Mouse (Mus musculus) limb, embryonic 12.5 days (tissue): ENCODE measurements at regions not wholly inside any gene's neighbourhood (a gene's known extent, or its start where the extent isn't known, plus 50 kb on each side); places are given as distances from the start of the nearest gene placed in this dataset.

ENCODE experiments used
- ATAC-seq: fragments of 200-750 bp; cut with Nextera tagmentation; 2 replicates; pipeline ENCODE4 v1.8.0; 2017; ENCODE audit warnings: low read depth, moderate TSS enrichment; ENCODE audit not compliant: insufficient number of reproducible peaks, insufficient read depth, low FRiP score, low TSS enrichment
- H3K27ac ChIP-seq: fragments of 300-500 bp; sonication (generic); 2 replicates; pipeline ENCODE4 v1.5.1; 2016; ENCODE audit warnings: mild to moderate bottlenecking, moderate library complexity
- H3K27me3 ChIP-seq: fragments of 300-500 bp; sonication (generic); 2 replicates; pipeline ENCODE4 v1.6.1; 2016; ENCODE audit warnings: mild to moderate bottlenecking, moderate library complexity
- H3K36me3 ChIP-seq: fragments of 300-500 bp; sonication (generic); 2 replicates; pipeline ENCODE4 v1.6.1; 2016; ENCODE audit warnings: mild to moderate bottlenecking, moderate library complexity
- H3K4me1 ChIP-seq: fragments of 300-500 bp; sonication (generic); replicated peaks from 2 replicates; pipeline ENCODE4 v1.6.1; 2016
- H3K4me2 ChIP-seq: fragments of 300-500 bp; sonication (generic); 2 replicates; pipeline ENCODE4 v1.6.1; 2016; ENCODE audit warnings: mild to moderate bottlenecking, moderate library complexity
- H3K4me3 ChIP-seq: fragments of 300-500 bp; sonication (generic); replicated peaks from 2 replicates; pipeline ENCODE4 v1.5.1; 2016; ENCODE audit warnings: mild to moderate bottlenecking
- H3K9ac ChIP-seq: fragments of 300-500 bp; sonication (generic); replicated peaks from 2 replicates; pipeline ENCODE4 v1.6.1; 2016; ENCODE audit warnings: mild to moderate bottlenecking, moderate library complexity
- H3K9me3 ChIP-seq: fragments of 300-500 bp; sonication (generic); 2 replicates; pipeline ENCODE4 v1.6.1; 2016; ENCODE audit warnings: mild to moderate bottlenecking, moderate library complexity
- WGBS: fragments of 180-500 bp; shearing (Covaris S2); methylation state at CpG from one replicate; pipeline ENCODE4 v1.1.7; 2016; 5-methylcytosine and 5-hydroxymethylcytosine counted together

DNA sequence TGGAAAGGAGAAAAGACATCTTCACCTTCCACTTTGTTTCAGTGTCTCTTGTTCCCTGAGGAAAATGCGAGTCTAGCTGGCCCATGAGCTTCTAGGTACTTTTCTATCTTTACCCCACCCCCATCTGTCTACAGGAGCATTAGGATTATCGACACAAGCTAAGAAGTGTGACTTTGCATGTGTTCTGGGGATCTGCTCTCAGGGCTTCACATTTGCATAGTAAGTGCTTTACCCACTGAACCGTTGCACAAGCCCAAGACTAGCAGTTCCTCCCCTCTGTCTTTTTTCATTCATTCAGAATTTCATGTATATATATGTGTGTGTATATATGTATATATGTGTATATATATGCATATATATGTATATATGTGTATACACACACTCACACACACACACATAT is 162.5 kb upstream of the Arrdc4 start:
- Histone ChIP-seq H3K4me3 (no peak overlapping the region), H3K9me3 (no peaks in the 10 kb centered on the region), H3K4me1 (no peaks in the 10 kb centered on the region), H3K4me2 (no peak overlapping the region), H3K36me3 (no peaks in the 10 kb centered on the region), H3K27me3 (no peaks in the 10 kb centered on the region), H3K9ac (no peak overlapping the region), H3K27ac (no peak overlapping the region)
- no peak for ATAC-seq
- 95% methylated on average over 3 of the region's 3 CpGs for WGBS

DNA sequence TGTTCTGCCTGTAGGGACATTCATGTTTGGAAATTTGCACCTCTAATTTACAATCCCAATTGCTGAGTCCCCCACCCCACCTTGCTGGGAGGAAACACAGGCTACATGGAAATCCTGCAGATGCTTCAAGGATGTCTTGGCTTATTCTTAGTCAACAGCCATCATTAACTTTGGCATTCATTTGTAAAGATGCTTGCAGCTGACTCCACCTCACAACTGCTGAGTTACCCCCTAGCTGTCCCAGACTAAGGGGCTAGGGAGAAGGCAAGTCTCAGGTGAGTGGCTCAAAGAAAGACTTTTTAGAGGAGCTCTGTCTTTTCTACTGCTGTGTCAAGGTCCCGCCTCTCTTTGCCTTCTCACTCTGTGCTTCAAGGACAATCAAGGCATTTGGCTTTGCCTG is 160.7 kb upstream of the Arrdc4 start:
- no peak overlapping the region for H3K4me3 ChIP-seq
- no peaks in the 10 kb centered on the region for H3K36me3 ChIP-seq
- no peaks in the 10 kb centered on the region for H3K9me3 ChIP-seq
- ATAC-seq: no peak
- H3K27ac ChIP-seq: no peak overlapping the region
- no peaks in the 10 kb centered on the region for H3K27me3 ChIP-seq
- H3K4me2 ChIP-seq: no peak overlapping the region
- 100% methylated on average over 1 of the region's 1 CpGs for WGBS
- no peaks in the 10 kb centered on the region for H3K4me1 ChIP-seq
- no peak overlapping the region for H3K9ac ChIP-seq

DNA sequence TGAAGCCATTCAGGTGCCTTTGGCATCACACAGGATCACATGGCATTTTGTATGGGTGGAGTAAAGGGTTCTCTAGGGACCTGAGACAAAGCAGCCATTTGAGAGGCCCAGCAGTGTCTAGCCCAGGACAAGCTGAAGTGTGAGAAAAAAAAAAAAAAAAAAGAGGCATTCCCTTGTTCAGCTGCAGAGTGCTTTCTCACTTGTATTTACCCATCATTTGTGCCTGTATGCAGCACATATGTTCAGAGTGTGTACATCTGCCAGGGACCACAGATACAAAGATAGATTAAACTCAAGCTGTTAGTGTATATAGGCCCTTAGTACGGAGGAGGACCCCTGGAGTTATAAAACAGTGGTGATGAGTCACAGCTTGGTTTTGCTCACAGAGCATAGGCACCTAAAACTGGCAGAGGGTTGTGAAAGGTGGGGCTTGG is 159.4 kb upstream of the Arrdc4 start:
- Histone ChIP-seq H3K27ac (no peak overlapping the region), H3K4me2 (no peak overlapping the region), H3K9me3 (no peaks in the 10 kb centered on the region), H3K4me3 (no peak overlapping the region), H3K4me1 (no peaks in the 10 kb centered on the region), H3K36me3 (no peaks in the 10 kb centered on the region), H3K27me3 (no peaks in the 10 kb centered on the region), H3K9ac (no peak overlapping the region)
- WGBS: 62% methylated on average over 1 of the region's 1 CpGs
- ATAC-seq: no peak

DNA sequence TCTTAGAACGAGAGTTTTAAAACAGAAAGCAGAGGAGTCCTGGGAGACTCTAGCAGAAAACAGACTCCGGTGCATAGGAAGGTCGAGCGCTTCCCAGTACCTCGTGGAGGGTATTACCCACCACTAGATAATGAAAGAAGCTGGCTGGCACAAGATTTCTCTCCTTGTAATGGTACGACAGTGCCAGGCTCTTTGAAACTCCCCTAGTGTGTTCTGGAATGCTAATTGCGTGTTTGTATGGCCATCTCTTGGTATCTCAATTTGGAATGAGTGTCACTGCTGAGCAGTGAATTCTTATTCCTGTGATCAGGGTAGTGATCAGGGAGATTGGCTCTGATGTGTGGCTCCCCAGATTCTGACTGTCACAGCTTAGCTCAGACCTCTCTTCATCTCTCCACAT is 158.8 kb upstream of the Arrdc4 start:
- WGBS: 82% methylated on average over 7 of the region's 7 CpGs
- H3K27me3 ChIP-seq: no peaks in the 10 kb centered on the region
- H3K4me2 ChIP-seq: no peak overlapping the region
- H3K4me3 ChIP-seq: no peak overlapping the region
- no peak overlapping the region for H3K9ac ChIP-seq
- no peaks in the 10 kb centered on the region for H3K36me3 ChIP-seq
- no peak for ATAC-seq
- H3K9me3 ChIP-seq: no peaks in the 10 kb centered on the region
- H3K4me1 ChIP-seq: no peaks in the 10 kb centered on the region
- H3K27ac ChIP-seq: no peak overlapping the region

DNA sequence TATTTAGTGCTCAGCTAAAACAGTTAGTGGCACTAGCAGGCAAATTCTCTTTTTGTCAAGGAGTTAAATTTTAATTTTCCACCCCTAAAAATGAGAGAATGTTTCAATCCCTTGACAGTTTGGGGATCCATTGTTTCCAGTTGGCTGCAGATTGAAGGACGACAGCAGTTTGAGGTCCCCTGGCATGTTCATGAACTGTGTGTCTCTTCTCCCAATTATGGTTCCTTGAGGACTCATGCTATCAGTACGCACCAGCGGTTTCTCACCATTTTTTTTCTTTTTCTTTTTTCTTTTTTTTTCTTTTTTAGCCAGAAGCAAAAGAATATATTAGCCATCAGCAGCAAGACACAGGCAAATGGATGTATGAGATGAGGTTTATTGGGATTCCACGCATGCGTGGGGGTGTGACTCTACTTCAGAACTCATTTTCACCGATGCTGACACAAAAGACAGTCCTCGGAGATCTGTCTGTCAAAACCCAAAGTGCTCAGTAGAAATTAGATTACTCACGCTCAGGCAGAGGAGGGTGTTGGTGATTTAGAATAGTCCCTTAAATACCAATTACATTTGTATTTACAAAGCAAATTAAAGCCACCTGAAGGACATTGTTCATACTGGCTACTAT is 157.8 kb upstream of the Arrdc4 start:
- Histone ChIP-seq H3K36me3 (no peaks in the 10 kb centered on the region), H3K27ac (no peak overlapping the region), H3K9ac (no peak overlapping the region), H3K27me3 (no peaks in the 10 kb centered on the region), H3K4me2 (no peak overlapping the region), H3K4me3 (no peak overlapping the region), H3K9me3 (no peaks in the 10 kb centered on the region), H3K4me1 (no peaks in the 10 kb centered on the region)
- ATAC-seq: no peak
- WGBS: 86% methylated on average over 8 of the region's 8 CpGs

DNA sequence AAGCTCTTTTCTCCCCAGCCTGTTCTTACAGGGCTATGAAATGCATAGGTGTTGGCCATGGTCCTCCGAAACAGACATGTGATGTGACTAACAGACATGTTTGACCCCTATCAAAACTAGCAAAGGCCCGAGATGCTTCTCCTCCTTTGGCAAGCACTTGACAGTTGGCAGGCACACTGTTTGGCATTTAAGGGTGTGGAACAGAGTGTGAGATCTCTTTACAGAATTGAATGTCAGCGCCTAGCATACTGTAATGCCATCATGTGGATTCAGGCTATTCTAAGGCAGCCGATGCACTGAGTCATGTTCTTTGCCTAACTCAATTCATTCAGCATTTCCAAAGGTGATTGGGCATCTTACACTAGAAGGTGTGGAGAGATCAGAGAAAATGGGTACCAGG is 156.8 kb upstream of the Arrdc4 start:
- Histone ChIP-seq H3K4me3 (no peak overlapping the region), H3K27me3 (no peaks in the 10 kb centered on the region), H3K27ac (no peak overlapping the region), H3K4me2 (no peak overlapping the region), H3K4me1 (no peaks in the 10 kb centered on the region), H3K9ac (no peak overlapping the region), H3K36me3 (no peaks in the 10 kb centered on the region), H3K9me3 (no peaks in the 10 kb centered on the region)
- WGBS: 91% methylated on average over 4 of the region's 4 CpGs
- ATAC-seq: no peak

DNA sequence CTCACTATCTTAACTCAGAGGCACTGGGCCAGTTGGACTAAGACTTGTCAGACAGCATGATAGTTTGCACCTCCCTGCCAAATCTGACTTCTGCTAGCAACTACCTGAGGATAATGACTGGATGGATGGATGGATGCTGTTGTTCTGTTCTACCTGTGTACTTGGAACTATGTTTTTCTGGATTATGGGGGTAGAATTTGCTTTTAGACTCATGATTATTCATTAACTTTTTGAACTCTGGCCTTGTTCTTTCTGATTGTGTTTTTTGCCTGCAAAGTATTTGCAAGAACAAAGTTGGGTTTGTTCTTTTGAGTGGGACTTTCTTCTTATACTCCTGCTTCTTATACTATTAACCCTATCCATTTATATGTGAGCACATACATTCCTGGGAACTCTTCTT is 137.1 kb upstream of the Arrdc4 start:
- H3K4me3 ChIP-seq: no peak overlapping the region
- ATAC-seq: no peak
- no peaks in the 10 kb centered on the region for H3K36me3 ChIP-seq

DNA sequence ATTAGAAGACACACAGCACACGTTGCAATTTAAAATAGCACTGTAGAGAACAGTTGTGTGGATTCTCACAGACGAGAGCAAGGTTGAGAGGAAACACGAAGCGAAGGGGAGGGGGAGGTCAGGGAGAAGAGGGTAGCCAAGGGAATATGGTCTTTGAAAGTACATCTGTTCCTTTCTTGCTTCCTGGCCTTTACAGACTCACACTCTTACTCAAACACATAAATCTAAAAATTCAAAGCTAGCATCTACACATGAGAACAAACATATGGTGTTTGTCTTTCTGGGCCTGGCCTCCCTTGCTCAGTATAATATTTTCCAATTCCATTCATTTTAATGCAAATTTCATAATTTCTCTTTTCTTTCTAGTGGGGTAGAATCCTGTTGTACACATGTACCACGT is 124.0 kb upstream of the Arrdc4 start:
- H3K9ac ChIP-seq: no peak overlapping the region
- no peaks in the 10 kb centered on the region for H3K9me3 ChIP-seq
- no peak overlapping the region for H3K4me3 ChIP-seq
- no peak for ATAC-seq
- H3K4me1 ChIP-seq: no peaks in the 10 kb centered on the region
- no peak overlapping the region for H3K4me2 ChIP-seq
- no peak overlapping the region for H3K27ac ChIP-seq
- H3K36me3 ChIP-seq: no peaks in the 10 kb centered on the region
- WGBS: 56% methylated on average over 5 of the region's 5 CpGs
- no peaks in the 10 kb centered on the region for H3K27me3 ChIP-seq

More for the DNA sequence above, 137.1 kb upstream of the Arrdc4 start:
- Histone ChIP-seq H3K9me3 (no peaks in the 10 kb centered on the region), H3K9ac (no peak overlapping the region), H3K4me2 (no peak overlapping the region), H3K4me1 (no peaks in the 10 kb centered on the region), H3K27ac (no peak overlapping the region), H3K27me3 (no peaks in the 10 kb centered on the region)

DNA sequence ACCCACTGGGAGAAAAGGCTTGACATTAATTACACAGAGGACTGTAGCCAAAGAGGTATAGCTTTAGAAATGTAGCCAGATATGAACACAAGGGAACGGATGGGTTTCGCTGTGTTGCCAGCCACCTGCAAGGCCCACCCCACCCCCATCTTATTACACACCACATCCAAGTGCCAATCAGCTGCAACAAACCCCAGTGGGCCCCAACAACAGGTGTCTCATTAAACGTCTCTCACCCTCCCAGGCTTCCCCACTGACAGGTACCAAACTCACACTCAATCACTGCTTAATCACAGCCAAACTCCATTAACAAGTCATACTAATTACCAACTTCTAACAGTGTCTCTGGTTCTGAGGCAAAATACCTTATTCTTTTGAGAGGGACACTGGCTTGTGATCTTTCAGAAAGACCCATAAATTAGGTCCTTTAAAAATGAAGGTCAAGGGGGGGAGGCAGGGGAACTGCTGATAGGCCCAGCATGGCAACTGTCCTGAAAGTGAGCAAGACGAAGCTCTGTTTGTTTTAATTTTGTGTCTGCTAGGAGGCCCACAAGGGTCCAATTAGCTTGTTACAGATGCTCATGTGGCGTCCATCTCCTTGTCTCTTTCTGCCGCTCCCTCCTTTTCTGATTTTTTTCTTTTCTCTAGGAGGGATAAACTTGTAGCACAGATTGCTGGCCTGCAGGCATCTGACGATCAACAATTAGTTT is 115.4 kb upstream of the Arrdc4 start:
- Histone ChIP-seq H3K9me3 (no peaks in the 10 kb centered on the region), H3K4me3 (no peak overlapping the region), H3K4me1 (peaks cover 6% of the 10 kb centered on the region; the same call in 1 of the 2 replicates), H3K27ac (no peak overlapping the region), H3K4me2 (no peak overlapping the region), H3K9ac (no peak overlapping the region), H3K36me3 (no peaks in the 10 kb centered on the region), H3K27me3 (no peaks in the 10 kb centered on the region; the same call in 1 of the 2 replicates)
- ATAC-seq: no peak
- WGBS: 27% methylated on average over 7 of the region's 7 CpGs

DNA sequence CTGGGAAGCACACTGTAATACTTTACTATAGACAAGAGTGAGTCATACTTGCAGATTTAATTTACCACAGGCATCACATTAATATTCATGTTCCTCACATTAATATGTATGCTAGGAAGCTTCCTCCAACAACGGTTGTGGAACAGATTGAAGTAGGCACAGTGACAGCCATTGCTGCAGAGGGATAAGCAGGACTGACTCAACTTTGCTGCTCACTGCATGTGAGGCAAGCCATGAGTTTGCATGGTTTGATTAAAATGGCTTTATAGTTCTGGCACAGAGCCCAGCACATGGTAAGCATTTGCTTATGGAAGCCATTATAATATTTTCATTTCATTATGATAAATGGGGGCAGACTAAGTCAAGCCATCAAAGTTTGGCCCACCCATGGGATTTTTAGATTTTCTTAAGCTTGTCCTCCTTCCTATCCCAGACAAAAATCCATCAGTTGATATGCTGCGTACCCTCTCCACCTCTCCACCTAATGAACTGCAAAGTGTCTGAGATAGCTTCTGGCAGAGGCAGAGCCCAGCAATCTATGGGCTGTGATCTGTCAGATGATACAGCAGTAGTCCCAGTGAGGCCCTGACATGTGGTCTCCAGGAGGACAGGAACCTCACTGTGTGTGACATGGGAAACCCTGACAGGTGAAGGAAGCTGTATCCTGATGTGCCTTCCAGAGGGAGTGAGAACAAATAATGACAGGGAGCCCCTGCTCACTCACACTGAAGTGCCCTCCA is 109.6 kb upstream of the Arrdc4 start:
- ATAC-seq: no peak
- Histone ChIP-seq H3K36me3 (no peaks in the 10 kb centered on the region), H3K4me2 (no peak overlapping the region), H3K4me1 (0 out of 2 replicates have a peak, but pooled peaks cover 3% of the 10 kb centered on the region), H3K4me3 (no peak overlapping the region), H3K9ac (no peak overlapping the region), H3K27ac (no peak overlapping the region), H3K9me3 (no peaks in the 10 kb centered on the region), H3K27me3 (no peaks in the 10 kb centered on the region; the same call in 1 of the 2 replicates)
- 49% methylated on average over 2 of the region's 2 CpGs for WGBS

DNA sequence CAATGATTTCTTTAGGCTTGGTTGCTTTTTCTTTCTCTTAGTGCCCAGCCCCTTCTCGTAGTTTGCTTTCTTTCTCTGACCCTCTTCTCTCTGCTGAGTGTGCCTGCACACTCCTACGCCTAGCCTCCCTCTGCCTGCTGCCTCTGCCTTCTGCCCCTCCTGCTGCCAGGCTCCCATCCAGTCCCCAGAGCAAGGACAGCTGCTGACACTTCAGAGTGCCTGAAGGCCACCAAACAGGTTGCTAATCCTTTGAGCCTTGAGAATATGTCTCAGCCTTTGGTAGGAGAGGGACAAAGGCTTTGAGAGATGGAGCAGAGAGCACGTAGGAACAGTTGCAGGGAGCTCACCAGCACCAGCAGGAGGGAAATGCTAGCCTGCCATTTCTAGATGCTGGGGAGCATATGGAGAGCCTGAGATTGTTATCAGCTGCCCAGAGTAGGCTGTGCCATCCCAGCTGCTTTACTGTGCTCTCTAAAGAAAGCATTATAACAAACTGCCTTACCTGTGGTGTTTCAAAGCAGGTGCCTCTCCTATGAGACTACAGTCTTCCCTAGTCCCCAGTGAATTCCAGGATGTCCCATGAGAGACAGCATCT is 103.0 kb upstream of the Arrdc4 start:
- Histone ChIP-seq H3K4me2 (no peak overlapping the region), H3K27me3 (no peaks in the 10 kb centered on the region), H3K4me1 (no peaks in the 10 kb centered on the region), H3K4me3 (no peak overlapping the region), H3K9me3 (no peaks in the 10 kb centered on the region), H3K9ac (no peak overlapping the region), H3K36me3 (no peaks in the 10 kb centered on the region), H3K27ac (no peak overlapping the region)
- WGBS: 62% methylated on average over 3 of the region's 3 CpGs
- no peak for ATAC-seq
